8 mouse cellular contexts compared by ENCODE assay signal in genomic region chr13:23621532-23622174, GRCm38 (mm10). TPM values are rescaled to one million over a fixed set of nuclear protein-coding genes. Genes with fewer than 3 reads are reported as not detected.
A peak's percentile ranks its signal among the peaks of the same experiment; 100 is the strongest.
DNase-seq lines count a peak whose midpoint lies in the region; ATAC-seq lines count a peak whose summit lies in the region.

No protein-coding gene starts in this region.

- H3K4me1 ChIP-seq in forebrain, embryonic 11.5 days (replicated peaks; ENCODE audit: control insufficient read depth, insufficient read depth, low read length): no peaks in the 10 kb centered on the region; the same call in 1 of the 2 replicates
- peaks cover 4% of the 10 kb centered on the region for H3K4me1 ChIP-seq in heart, embryonic 16.5 days (ENCODE audit: control insufficient read depth, insufficient read depth, low read length)
- H3K4me1 ChIP-seq in liver, embryonic 16.5 days (ENCODE audit: control insufficient read depth, low read depth, low read length): peaks cover 7% of the 10 kb centered on the region
- peaks cover 11% of the 10 kb centered on the region; the same call in 1 of the 2 replicates for H3K4me1 ChIP-seq in neural tube, embryonic 12.5 days

- H3K4me3 ChIP-seq in forebrain, embryonic 11.5 days (ENCODE audit: low read depth, low read length): peak overlapping the region; percentile 67
- H3K4me3 ChIP-seq in heart, embryonic 16.5 days (ENCODE audit: low read length): peak overlapping the region; percentile 67
- H3K4me3 ChIP-seq in liver, embryonic 16.5 days (ENCODE audit: low read depth, low read length): peak overlapping the region; percentile 67
- peak overlapping the region; percentile 68 for H3K4me3 ChIP-seq in neural tube, embryonic 12.5 days

- peak; percentile 57 to 73 for DNase-seq in CD8-positive naive resting alpha-beta T cell, adult 2 months (ENCODE audit: low read depth in 2 of 2, low spot score in 2 of 2)
- peak; percentile 64 for DNase-seq in brain, embryonic 18.5 days (ENCODE audit: low read depth, low spot score)
- peak; percentile 85 for DNase-seq in forebrain, embryonic 11.5 days (ENCODE audit: low spot score)
- DNase-seq in kidney, postnatal 4 days: peak; percentile 70 to 83
- DNase-seq in telencephalon, adult 2 months (ENCODE audit: low read depth, low spot score): peak; percentile 92

- peak overlapping the region; percentile 97 for H3K9ac ChIP-seq in forebrain, embryonic 11.5 days (ENCODE audit: low read length)
- H3K9ac ChIP-seq in heart, embryonic 16.5 days (ENCODE audit: low read length): peak overlapping the region; percentile 86
- H3K9ac ChIP-seq in liver, embryonic 16.5 days (ENCODE audit: low read depth, low read length): peak overlapping the region; percentile 80
- H3K9ac ChIP-seq in neural tube, embryonic 12.5 days: peak overlapping the region; percentile 92

- no peaks in the 10 kb centered on the region for H3K36me3 ChIP-seq in forebrain, embryonic 11.5 days (ENCODE audit: control insufficient read depth, insufficient read depth, low read length)
- no peaks in the 10 kb centered on the region for H3K36me3 ChIP-seq in heart, embryonic 16.5 days (ENCODE audit: control insufficient read depth, insufficient read depth)
- no peaks in the 10 kb centered on the region for H3K36me3 ChIP-seq in liver, embryonic 16.5 days (ENCODE audit: control insufficient read depth, insufficient read depth)
- no peaks in the 10 kb centered on the region for H3K36me3 ChIP-seq in neural tube, embryonic 12.5 days

- ATAC-seq in forebrain, embryonic 11.5 days (replicated peaks; ENCODE audit: low FRiP score): peak; percentile 85
- peak; percentile 86 for ATAC-seq in heart, embryonic 16.5 days (replicated peaks; ENCODE audit: extremely low read depth, insufficient read depth, low FRiP score)
- peak; percentile 79 for ATAC-seq in liver, embryonic 16.5 days (ENCODE audit: low read depth)
- peak; percentile 85 for ATAC-seq in neural tube, embryonic 12.5 days (ENCODE audit: low FRiP score, low read depth)

- H3K27ac ChIP-seq in forebrain, embryonic 11.5 days (ENCODE audit: low read depth, low read length): peak overlapping the region; percentile 100
- peak overlapping the region; percentile 94 for H3K27ac ChIP-seq in heart, embryonic 16.5 days (ENCODE audit: low read length)
- peak overlapping the region; percentile 98 for H3K27ac ChIP-seq in liver, embryonic 16.5 days (ENCODE audit: low read length)
- H3K27ac ChIP-seq in neural tube, embryonic 12.5 days: peak overlapping the region; percentile 93

- H3K4me2 ChIP-seq in forebrain, embryonic 11.5 days (ENCODE audit: low read depth, low read length, severe bottlenecking): peak overlapping the region; percentile 84
- peak overlapping the region; percentile 94 for H3K4me2 ChIP-seq in heart, embryonic 16.5 days (ENCODE audit: low read depth, low read length)
- H3K4me2 ChIP-seq in liver, embryonic 16.5 days (ENCODE audit: low read depth, low read length): peak overlapping the region; percentile 91
- H3K4me2 ChIP-seq in neural tube, embryonic 12.5 days (replicated peaks): peak overlapping the region; percentile 95

- H3K27me3 ChIP-seq in forebrain, embryonic 11.5 days (ENCODE audit: control insufficient read depth, insufficient read depth, low read length): no peaks in the 10 kb centered on the region
- no peaks in the 10 kb centered on the region for H3K27me3 ChIP-seq in heart, embryonic 16.5 days (ENCODE audit: control insufficient read depth, insufficient read depth, low read length)
- peaks cover 3% of the 10 kb centered on the region; the same call in 1 of the 2 replicates for H3K27me3 ChIP-seq in liver, embryonic 16.5 days (ENCODE audit: control insufficient read depth, insufficient read depth, low read depth, low read length)
- H3K27me3 ChIP-seq in neural tube, embryonic 12.5 days (replicated peaks): no peaks in the 10 kb centered on the region

- no peaks in the 10 kb centered on the region for H3K9me3 ChIP-seq in forebrain, embryonic 11.5 days (ENCODE audit: control insufficient read depth, low read length)
- H3K9me3 ChIP-seq in heart, embryonic 16.5 days (replicated peaks; ENCODE audit: control insufficient read depth, low read length): no peaks in the 10 kb centered on the region
- H3K9me3 ChIP-seq in liver, embryonic 16.5 days (replicated peaks; ENCODE audit: control insufficient read depth, low read length): no peaks in the 10 kb centered on the region
- no peaks in the 10 kb centered on the region for H3K9me3 ChIP-seq in neural tube, embryonic 12.5 days

- WGBS in forebrain, embryonic 11.5 days: 0% methylated on average over 18 of the region's 18 CpGs
- WGBS in heart, embryonic 16.5 days: 0% methylated on average over 18 of the region's 18 CpGs
- under 1% methylated on average over 18 of the region's 18 CpGs for WGBS in liver, embryonic 16.5 days (ENCODE audit: insufficient replicate concordance)
- under 1% methylated on average over 18 of the region's 18 CpGs for WGBS in neural tube, embryonic 12.5 days

RNA-seq across cellular contexts. Expression of gene Hist1h1e, which starts 0.7 kb away (rescaled TPM):
- 27.3 and 27.7 TPM in 2 replicates for polyA plus RNA-seq in forebrain, embryonic 11.5 days (2014; fragmentation: Nextera tagmentation; extraction: Ambion mirVana)
- 10.4 and 11.5 TPM in 2 replicates for polyA plus RNA-seq in heart, embryonic 16.5 days (2015; fragmentation: Nextera tagmentation; extraction: Ambion mirVana)
- polyA plus RNA-seq in liver, embryonic 16.5 days (2015; fragmentation: Nextera tagmentation; extraction: Ambion mirVana): 23.6 and 27.8 TPM in 2 replicates
- 12.8 and 20.3 TPM in 2 replicates for polyA plus RNA-seq in neural tube, embryonic 12.5 days (2016; fragmentation: Nextera tagmentation; extraction: Ambion mirVana)

RNA-seq across cellular contexts. Expression of gene Hist1h2be, which starts 0.7 kb away (rescaled TPM):
- polyA plus RNA-seq in forebrain, embryonic 11.5 days (2014; fragmentation: Nextera tagmentation; extraction: Ambion mirVana): 4.0 and 4.6 TPM in 2 replicates
- polyA plus RNA-seq in heart, embryonic 16.5 days (2015; fragmentation: Nextera tagmentation; extraction: Ambion mirVana): 1.9 and 2.0 TPM in 2 replicates
- polyA plus RNA-seq in liver, embryonic 16.5 days (2015; fragmentation: Nextera tagmentation; extraction: Ambion mirVana): 1.9 and 2.0 TPM in 2 replicates
- 1.9 and 2.1 TPM in 2 replicates for polyA plus RNA-seq in neural tube, embryonic 12.5 days (2016; fragmentation: Nextera tagmentation; extraction: Ambion mirVana)

RNA-seq across cellular contexts. Expression of gene Hist1h4d, which starts 40.3 kb away (rescaled TPM):
- polyA plus RNA-seq in forebrain, embryonic 11.5 days (2014; fragmentation: Nextera tagmentation; extraction: Ambion mirVana): 132 and 133 TPM in 2 replicates
- polyA plus RNA-seq in heart, embryonic 16.5 days (2015; fragmentation: Nextera tagmentation; extraction: Ambion mirVana): 48.7 and 49.1 TPM in 2 replicates
- polyA plus RNA-seq in liver, embryonic 16.5 days (2015; fragmentation: Nextera tagmentation; extraction: Ambion mirVana): 126 and 155 TPM in 2 replicates
- polyA plus RNA-seq in neural tube, embryonic 12.5 days (2016; fragmentation: Nextera tagmentation; extraction: Ambion mirVana): 65.8 and 97.5 TPM in 2 replicates

RNA-seq across cellular contexts. Expression of gene Hist1h3d, which starts 46.1 kb away (rescaled TPM):
- polyA plus RNA-seq in forebrain, embryonic 11.5 days (2014; fragmentation: Nextera tagmentation; extraction: Ambion mirVana): 11.9 and 13.9 TPM in 2 replicates
- 1.4 and 1.8 TPM in 2 replicates for polyA plus RNA-seq in heart, embryonic 16.5 days (2015; fragmentation: Nextera tagmentation; extraction: Ambion mirVana)
- polyA plus RNA-seq in liver, embryonic 16.5 days (2015; fragmentation: Nextera tagmentation; extraction: Ambion mirVana): 6.6 and 7.7 TPM in 2 replicates
- 3.8 and 4.9 TPM in 2 replicates for polyA plus RNA-seq in neural tube, embryonic 12.5 days (2016; fragmentation: Nextera tagmentation; extraction: Ambion mirVana)

RNA-seq across cellular contexts. Expression of gene Hist1h2ad, which starts 47.5 kb away (rescaled TPM):
- 2.5 and 3.0 TPM in 2 replicates for polyA plus RNA-seq in forebrain, embryonic 11.5 days (2014; fragmentation: Nextera tagmentation; extraction: Ambion mirVana)
- polyA plus RNA-seq in heart, embryonic 16.5 days (2015; fragmentation: Nextera tagmentation; extraction: Ambion mirVana): 1.2 and 1.8 TPM in 2 replicates
- polyA plus RNA-seq in liver, embryonic 16.5 days (2015; fragmentation: Nextera tagmentation; extraction: Ambion mirVana): 2.2 and 3.8 TPM in 2 replicates
- 0.86 and 2.8 TPM in 2 replicates for polyA plus RNA-seq in neural tube, embryonic 12.5 days (2016; fragmentation: Nextera tagmentation; extraction: Ambion mirVana)

Comparison
In these comparisons a context has a peak if more than half of its experiments do, and no peak if none do; other contexts are left out.
1. Peak in every context shown above with its lines: DNase-seq, ATAC-seq, H3K4me3 ChIP-seq and H3K27ac ChIP-seq.